Mouse (Mus musculus) hindbrain, postnatal 0 days (tissue): ENCODE results near the gene Ccdc125. TPM values are rescaled to one million over a fixed set of nuclear protein-coding genes. Genes with fewer than 3 reads are reported as not detected.

Source experiments
- ATAC-seq: fragments of 200-750 bp; cut with Nextera tagmentation; 2 replicates; pipeline ENCODE4 v1.8.0; 2017; ENCODE audit warnings: mild to moderate bottlenecking, moderate TSS enrichment, moderate library complexity
- DNase-seq: peaks from one replicate; pipeline ENCODE4 v3.0.0-alpha.2; 2015; ENCODE audit warnings: low spot score
- H3K27ac ChIP-seq: fragments of 300-500 bp; sonication (generic); 2 replicates; pipeline ENCODE4 v1.5.1; 2014; ENCODE audit warnings: mild to moderate bottlenecking
- H3K27me3 ChIP-seq: fragments of 300-500 bp; sonication (generic); 2 replicates; pipeline ENCODE4 v1.6.1; 2014; ENCODE audit warnings: low read length, mixed read lengths; ENCODE audit not compliant: insufficient read depth
- H3K36me3 ChIP-seq: fragments of 300-500 bp; sonication (generic); 2 replicates; pipeline ENCODE4 v1.6.1; 2014; ENCODE audit warnings: low read length, mixed read lengths; ENCODE audit not compliant: insufficient read depth
- H3K4me1 ChIP-seq: fragments of 300-500 bp; sonication (generic); 2 replicates; pipeline ENCODE4 v1.6.1; 2014; ENCODE audit warnings: antibody characterized with exemption, low read length, mixed read lengths; ENCODE audit not compliant: insufficient read depth
- H3K4me2 ChIP-seq: fragments of 300-500 bp; sonication (generic); 2 replicates; pipeline ENCODE4 v1.6.1; 2014; ENCODE audit warnings: low read depth, mild to moderate bottlenecking, low read length, moderate library complexity, mixed read lengths
- H3K4me3 ChIP-seq: fragments of 300-500 bp; sonication (generic); 2 replicates; pipeline ENCODE4 v1.5.1; 2014; ENCODE audit warnings: low read length
- H3K9ac ChIP-seq: fragments of 300-500 bp; sonication (generic); replicated peaks from 2 replicates; pipeline ENCODE4 v1.6.1; 2014; ENCODE audit warnings: mild to moderate bottlenecking, low read length, moderate library complexity, mixed read lengths
- H3K9me3 ChIP-seq: fragments of 300-500 bp; sonication (generic); 2 replicates; pipeline ENCODE4 v1.6.1; 2016; ENCODE audit warnings: low read length, mixed read lengths
- CTCF ChIP-seq: IDR thresholded peaks from 2 replicates; pipeline ENCODE4 v1.5.1; 2016; ENCODE audit warnings: antibody characterized with exemption, control low read depth, low read depth
- WGBS: fragments of 180-500 bp; shearing (Covaris S2); extraction: QIAGEN DNeasy Blood & Tissue Kit; methylation state at CpG from one replicate; pipeline ENCODE4 v1.1.7; 2014; 5-methylcytosine and 5-hydroxymethylcytosine counted together
- polyA plus RNA-seq: library from polyadenylated mRNA; unstranded; fragments of >200 nt; fragmentation: Nextera tagmentation; extraction: Ambion mirVana; gene quantifications from 2 replicates; pipeline ENCODE4 v1.2.1, GENCODE M21; 2015
- total RNA-seq: library from RNA; depleted of rRNA; stranded (reverse); fragments of >200 nt; gene quantifications from 2 replicates; pipeline ENCODE4 v1.2.3, GENCODE M21; 2014

Gene Ccdc125
- total and polyA plus RNA-seq, 2 experiments from 2014 or later: 0.21 to 1.4 TPM

GRCm38 (mm10) chr13:100651439-100652186 lies 17.9 kb upstream of the Ccdc125 start, which contains the start of gene Taf9:
Taf9 (plus strand) TSS chr13:100651579.
- Histone ChIP-seq H3K4me1 (peaks cover 5% of the 10 kb centered on the region; the same call in 1 of the 2 replicates), H3K9ac (peak within 1 kb of the TSS; percentile 89), H3K4me3 (peak within 1 kb of the TSS; percentile 87), H3K36me3 (peaks cover 10% of the 10 kb centered on the region; the same call in 1 of the 2 replicates), H3K9me3 (no peaks in the 10 kb centered on the region), H3K27ac (peak within 1 kb of the TSS; percentile 98), H3K27me3 (no peaks in the 10 kb centered on the region), H3K4me2 (peak within 1 kb of the TSS; percentile 75)
- ATAC-seq (peak; percentile 78), DNase-seq (no peak)
- TF ChIP-seq CTCF: no peak
- WGBS: 4% methylated on average over 51 of the region's 63 CpGs

GRCm38 (mm10) chr13:100658091-100658490 lies 11.4 kb upstream of the Ccdc125 start:
- Histone ChIP-seq H3K27me3 (no peaks in the 10 kb centered on the region), H3K9ac (no peak overlapping the region), H3K4me1 (no peaks in the 10 kb centered on the region), H3K27ac (no peak overlapping the region), H3K36me3 (peaks cover 5% of the 10 kb centered on the region; the same call in 1 of the 2 replicates), H3K9me3 (no peaks in the 10 kb centered on the region), H3K4me2 (no peak overlapping the region), H3K4me3 (no peak overlapping the region)
- no peak for TF ChIP-seq CTCF
- WGBS: 94% methylated on average over 5 of the region's 5 CpGs
- no peak for ATAC-seq
- DNase-seq: no peak

- peak; percentile 86 for DNase-seq
- WGBS: 48% methylated on average over 4 of the region's 4 CpGs
- H3K27ac ChIP-seq: no peak overlapping the region
- no peak overlapping the region for H3K4me3 ChIP-seq
- H3K36me3 ChIP-seq: no peaks in the 10 kb centered on the region
- no peaks in the 10 kb centered on the region for H3K27me3 ChIP-seq
- peak; percentile 91 for TF ChIP-seq CTCF
- no peak overlapping the region for H3K4me2 ChIP-seq
- H3K9me3 ChIP-seq: no peaks in the 10 kb centered on the region
- no peak overlapping the region for H3K9ac ChIP-seq
- no peaks in the 10 kb centered on the region for H3K4me1 ChIP-seq
- ATAC-seq: peak; percentile 49; the same call in 1 of the 2 replicates
Observed at GRCm38 (mm10) chr13:100659864-100660456, 9.6 kb upstream of the Ccdc125 start.

DNA sequence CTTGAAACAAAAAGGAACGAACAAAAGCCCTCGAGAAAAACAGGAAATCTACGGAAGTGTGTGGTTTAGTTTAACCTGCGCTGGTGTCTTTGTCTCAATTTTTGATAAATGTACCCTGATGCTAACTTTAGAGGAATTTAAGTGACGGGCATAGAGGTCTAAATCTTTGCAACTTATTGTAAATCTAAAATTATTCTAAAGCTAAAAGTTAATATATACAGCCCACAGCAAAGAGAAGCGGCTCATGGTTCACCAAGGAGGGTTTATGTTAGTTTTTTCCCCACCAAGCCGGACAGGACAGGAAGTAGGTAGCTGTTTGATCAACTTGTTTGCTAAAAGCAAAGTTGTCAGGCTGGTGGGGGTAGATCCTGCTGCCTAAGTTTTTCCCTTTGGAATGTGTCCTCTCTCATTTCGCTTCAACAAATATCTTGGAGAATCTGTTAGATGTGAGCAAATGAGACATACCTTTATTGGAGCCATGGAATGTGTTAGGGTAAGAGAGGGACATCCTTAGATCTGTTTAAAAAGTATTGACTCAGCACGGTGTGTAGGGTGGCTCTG lies 744 bp downstream of the Ccdc125 start:
- H3K9ac ChIP-seq: peak overlapping the region; percentile 45; the same call in 1 of the 2 replicates

DNA sequence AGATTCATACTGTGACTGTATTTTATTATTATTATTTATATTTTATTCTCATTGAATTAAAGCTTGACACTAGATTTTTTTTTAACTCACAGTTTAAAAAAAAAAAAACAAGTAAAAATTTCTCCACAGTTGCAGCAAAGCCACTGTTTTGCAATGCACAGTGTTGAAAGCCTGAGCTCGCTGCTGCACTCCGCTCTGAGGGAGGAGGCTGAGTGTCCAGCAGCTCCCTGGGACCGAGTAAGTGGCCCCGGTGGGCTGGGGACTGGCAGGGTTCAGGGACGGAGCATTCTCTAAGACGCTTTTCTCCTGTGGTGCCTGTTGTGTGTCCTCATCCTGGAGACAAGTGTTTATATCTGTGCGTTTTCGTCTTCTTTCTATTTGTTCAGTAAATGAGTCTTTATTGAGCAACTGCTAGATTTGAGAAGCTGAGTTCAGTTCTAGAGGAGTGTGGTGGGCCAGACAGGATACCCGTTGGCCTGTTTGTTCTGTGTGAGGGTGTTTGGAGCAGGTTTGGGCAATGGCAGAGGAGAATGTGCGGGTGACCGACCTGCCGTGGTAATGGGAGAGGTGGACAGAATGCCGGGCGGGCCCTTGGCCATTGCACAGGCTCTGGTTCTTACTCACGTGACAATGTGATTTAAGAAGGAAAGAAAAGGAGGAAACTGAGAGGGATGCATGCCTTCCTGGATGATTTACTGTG lies 6.6 kb downstream of the Ccdc125 start:
- H3K9me3 ChIP-seq: 0 out of 2 replicates have a peak, but pooled peaks cover 2% of the 10 kb centered on the region
- no peaks in the 10 kb centered on the region for H3K4me1 ChIP-seq
- ATAC-seq (no peak), DNase-seq (no peak)
- H3K4me2 ChIP-seq: no peak overlapping the region
- no peak overlapping the region for H3K9ac ChIP-seq
- no peak overlapping the region for H3K4me3 ChIP-seq
- no peaks in the 10 kb centered on the region for H3K36me3 ChIP-seq
- H3K27ac ChIP-seq: no peak overlapping the region
- no peak for TF ChIP-seq CTCF
- no peaks in the 10 kb centered on the region for H3K27me3 ChIP-seq
- 89% methylated on average over 15 of the region's 15 CpGs for WGBS

More for the DNA sequence above, 744 bp downstream of the Ccdc125 start:
- no peak for TF ChIP-seq CTCF
- Histone ChIP-seq H3K36me3 (no peaks in the 10 kb centered on the region), H3K27ac (no peak overlapping the region), H3K27me3 (no peaks in the 10 kb centered on the region), H3K4me2 (peak overlapping the region; percentile 85), H3K9me3 (0 out of 2 replicates have a peak, but pooled peaks cover 2% of the 10 kb centered on the region), H3K4me1 (no peaks in the 10 kb centered on the region), H3K4me3 (peak overlapping the region; percentile 48)
- DNase-seq: no peak
- ATAC-seq: no peak
- WGBS: 59% methylated on average over 9 of the region's 9 CpGs

DNA sequence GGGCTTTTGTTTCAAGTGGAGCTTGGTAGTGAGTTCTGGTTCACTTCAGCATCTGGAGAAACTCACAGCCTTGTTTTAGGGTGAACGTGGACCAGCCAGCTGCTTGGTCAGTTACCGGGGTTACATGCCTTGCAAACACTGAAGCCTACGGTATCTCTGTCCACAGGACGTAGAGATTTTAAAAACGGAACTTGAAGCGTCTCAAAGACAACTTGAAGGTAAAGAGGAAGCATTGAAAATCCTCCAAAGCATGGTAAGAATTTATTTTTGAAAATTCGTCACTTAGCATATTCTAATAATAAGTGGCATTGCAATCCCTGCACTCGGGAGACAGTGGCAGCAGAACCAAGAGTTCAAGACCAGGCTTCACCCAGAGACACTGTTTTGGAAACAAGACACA lies 12.1 kb downstream of the Ccdc125 start:
- Histone ChIP-seq H3K36me3 (no peaks in the 10 kb centered on the region), H3K27me3 (no peaks in the 10 kb centered on the region), H3K27ac (no peak overlapping the region), H3K4me3 (no peak overlapping the region), H3K9ac (no peak overlapping the region), H3K4me1 (no peaks in the 10 kb centered on the region), H3K9me3 (no peaks in the 10 kb centered on the region), H3K4me2 (no peak overlapping the region)
- DNase-seq (no peak), ATAC-seq (no peak)
- WGBS: 86% methylated on average over 8 of the region's 8 CpGs
- TF ChIP-seq CTCF: no peak
